Mouse (Mus musculus) cortical plate, adult 2 months (tissue): ENCODE measurements around the gene Pax4.

Source experiments
- CTCF ChIP-seq: fragments of 200-500 bp; IDR thresholded peaks from 2 replicates; pipeline ENCODE4 v1.5.1; 2011; ENCODE audit warnings: mild to moderate bottlenecking, control low read depth, low read length; ENCODE audit not compliant: insufficient read depth; ENCODE audit errors: extremely low read depth
- POLR2A ChIP-seq: fragments of 200-500 bp; IDR thresholded peaks from 2 replicates; pipeline ENCODE4 v1.6.1; 2011; ENCODE audit warnings: mild to moderate bottlenecking, low read length, control low read depth; ENCODE audit not compliant: insufficient read depth; ENCODE audit errors: extremely low read depth

- TF ChIP-seq POLR2A, result no peak
- no peak for TF ChIP-seq CTCF
Observed at GRCm38 (mm10) chr6:28450481-28450880, 1.3 kb upstream of the Pax4 start.
